Mouse (Mus musculus) E14TG2a.4 (cell line): ENCODE data around the gene Cyth4.

Experiments
- H3K27me3 ChIP-seq: 2 replicates; pipeline ENCODE4 v1.6.1; 2014; ENCODE audit warnings: low read length, control low read depth; ENCODE audit not compliant: insufficient read depth
- H3K36me3 ChIP-seq: 2 replicates; pipeline ENCODE4 v1.6.1; 2014; ENCODE audit warnings: low read length, control low read depth; ENCODE audit not compliant: insufficient read depth
- H3K4me1 ChIP-seq: replicated peaks from 2 replicates; pipeline ENCODE4 v1.6.1; 2014; ENCODE audit warnings: low read depth, low read length, control low read depth
- H3K4me3 ChIP-seq: replicated peaks from 2 replicates; pipeline ENCODE4 v1.5.1; 2014; ENCODE audit warnings: mild to moderate bottlenecking, low read length
- H3K9me3 ChIP-seq: 2 replicates; pipeline ENCODE4 v1.6.1; 2014; ENCODE audit warnings: low read length, control low read depth
- CTCF ChIP-seq: conservative IDR thresholded peaks from 2 replicates; pipeline ENCODE4 v1.5.1; 2014; ENCODE audit warnings: low read length
- NANOG ChIP-seq: IDR thresholded peaks from 2 replicates; pipeline ENCODE4 v1.6.1; 2014; ENCODE audit warnings: borderline replicate concordance, low read length, mixed read lengths
- POU5F1 ChIP-seq: IDR thresholded peaks from 2 replicates; pipeline ENCODE4 v1.6.1; 2014; ENCODE audit warnings: low read length, borderline replicate concordance

Cyth4 gene

GRCm38 (mm10) chr15:78572658-78573397, 24.0 kb upstream of the Cyth4 start, which contains the start of gene Rac2:
Gene Rac2, minus strand, starts transcription at chr15:78572783.
- H3K4me1 ChIP-seq: peaks cover 57% of the 10 kb centered on the region
- H3K4me3 ChIP-seq: peak within 1 kb of the TSS; percentile 43
- TF ChIP-seq POU5F1 (no peak), CTCF (no peak), NANOG (no peak)
- H3K27me3 ChIP-seq: peaks cover 7% of the 10 kb centered on the region
- no peaks in the 10 kb centered on the region for H3K36me3 ChIP-seq
- no peaks in the 10 kb centered on the region for H3K9me3 ChIP-seq

GRCm38 (mm10) chr15:78576284-78576810, 20.5 kb upstream of the Cyth4 start:
- TF ChIP-seq POU5F1 (no peak), NANOG (peak; percentile 56; the same call in 1 of the 2 replicates), CTCF (no peak)
- Histone ChIP-seq H3K27me3 (peaks cover 7% of the 10 kb centered on the region), H3K4me1 (peaks cover 65% of the 10 kb centered on the region), H3K4me3 (no peak overlapping the region), H3K9me3 (no peaks in the 10 kb centered on the region), H3K36me3 (no peaks in the 10 kb centered on the region)

GRCm38 (mm10) chr15:78583352-78583751, 13.5 kb upstream of the Cyth4 start:
- H3K4me3 ChIP-seq: 0 out of 2 replicates have a peak overlapping the region, but pooled peaks have one; percentile 14
- H3K27me3 ChIP-seq: no peaks in the 10 kb centered on the region
- TF ChIP-seq POU5F1 (no peak), NANOG (no peak), CTCF (no peak)
- H3K4me1 ChIP-seq: peaks cover 65% of the 10 kb centered on the region
- no peaks in the 10 kb centered on the region for H3K36me3 ChIP-seq
- peaks cover 6% of the 10 kb centered on the region; the same call in 1 of the 2 replicates for H3K9me3 ChIP-seq

- Histone ChIP-seq H3K27me3 (no peaks in the 10 kb centered on the region), H3K36me3 (no peaks in the 10 kb centered on the region), H3K4me3 (no peak overlapping the region), H3K4me1 (peaks cover 62% of the 10 kb centered on the region), H3K9me3 (peaks cover 6% of the 10 kb centered on the region; the same call in 1 of the 2 replicates)
- no peak for TF ChIP-seq NANOG
Observed at GRCm38 (mm10) chr15:78585404-78585803, 11.4 kb upstream of the Cyth4 start.

GRCm38 (mm10) chr15:78587050-78587994, 9.5 kb upstream of the Cyth4 start:
- TF ChIP-seq POU5F1 (no peak), CTCF (peak; percentile 89), NANOG (no peak)
- Histone ChIP-seq H3K36me3 (no peaks in the 10 kb centered on the region), H3K9me3 (peaks cover 6% of the 10 kb centered on the region; the same call in 1 of the 2 replicates), H3K27me3 (peaks cover 9% of the 10 kb centered on the region; the same call in 1 of the 2 replicates), H3K4me1 (peaks cover 62% of the 10 kb centered on the region), H3K4me3 (peak overlapping the region; percentile 20; the same call in 1 of the 2 replicates)

GRCm38 (mm10) chr15:78588049-78588448, 8.8 kb upstream of the Cyth4 start:
- Histone ChIP-seq H3K4me3 (no peak overlapping the region), H3K4me1 (peaks cover 64% of the 10 kb centered on the region), H3K36me3 (no peaks in the 10 kb centered on the region), H3K27me3 (peaks cover 16% of the 10 kb centered on the region), H3K9me3 (peaks cover 6% of the 10 kb centered on the region; the same call in 1 of the 2 replicates)
- TF ChIP-seq POU5F1: no peak
- TF ChIP-seq CTCF: no peak
- TF ChIP-seq NANOG: no peak

- Histone ChIP-seq H3K4me1 (peaks cover 57% of the 10 kb centered on the region), H3K27me3 (peaks cover 20% of the 10 kb centered on the region), H3K9me3 (peaks cover 6% of the 10 kb centered on the region; the same call in 1 of the 2 replicates), H3K4me3 (no peak overlapping the region), H3K36me3 (no peaks in the 10 kb centered on the region)
- TF ChIP-seq NANOG: no peak
- no peak for TF ChIP-seq POU5F1
- TF ChIP-seq CTCF: no peak
Observed at GRCm38 (mm10) chr15:78588900-78589299, 7.9 kb upstream of the Cyth4 start.

- Histone ChIP-seq H3K27me3 (peaks cover 28% of the 10 kb centered on the region), H3K4me3 (no peak overlapping the region), H3K9me3 (peaks cover 6% of the 10 kb centered on the region; the same call in 1 of the 2 replicates), H3K36me3 (no peaks in the 10 kb centered on the region), H3K4me1 (peaks cover 56% of the 10 kb centered on the region)
- TF ChIP-seq NANOG (no peak), POU5F1 (no peak), CTCF (no peak)
Observed at GRCm38 (mm10) chr15:78589936-78590335, 6.9 kb upstream of the Cyth4 start.
